Mouse (Mus musculus): Measurements from ENCODE around the gene Tbc1d10c. TPM values are rescaled to one million over a fixed set of nuclear protein-coding genes. Genes with fewer than 3 reads are reported as not detected.

The Tbc1d10c gene
- polyA plus RNA-seq, 1 experiment from 2014 or later = 1.9 TPM

DNA sequence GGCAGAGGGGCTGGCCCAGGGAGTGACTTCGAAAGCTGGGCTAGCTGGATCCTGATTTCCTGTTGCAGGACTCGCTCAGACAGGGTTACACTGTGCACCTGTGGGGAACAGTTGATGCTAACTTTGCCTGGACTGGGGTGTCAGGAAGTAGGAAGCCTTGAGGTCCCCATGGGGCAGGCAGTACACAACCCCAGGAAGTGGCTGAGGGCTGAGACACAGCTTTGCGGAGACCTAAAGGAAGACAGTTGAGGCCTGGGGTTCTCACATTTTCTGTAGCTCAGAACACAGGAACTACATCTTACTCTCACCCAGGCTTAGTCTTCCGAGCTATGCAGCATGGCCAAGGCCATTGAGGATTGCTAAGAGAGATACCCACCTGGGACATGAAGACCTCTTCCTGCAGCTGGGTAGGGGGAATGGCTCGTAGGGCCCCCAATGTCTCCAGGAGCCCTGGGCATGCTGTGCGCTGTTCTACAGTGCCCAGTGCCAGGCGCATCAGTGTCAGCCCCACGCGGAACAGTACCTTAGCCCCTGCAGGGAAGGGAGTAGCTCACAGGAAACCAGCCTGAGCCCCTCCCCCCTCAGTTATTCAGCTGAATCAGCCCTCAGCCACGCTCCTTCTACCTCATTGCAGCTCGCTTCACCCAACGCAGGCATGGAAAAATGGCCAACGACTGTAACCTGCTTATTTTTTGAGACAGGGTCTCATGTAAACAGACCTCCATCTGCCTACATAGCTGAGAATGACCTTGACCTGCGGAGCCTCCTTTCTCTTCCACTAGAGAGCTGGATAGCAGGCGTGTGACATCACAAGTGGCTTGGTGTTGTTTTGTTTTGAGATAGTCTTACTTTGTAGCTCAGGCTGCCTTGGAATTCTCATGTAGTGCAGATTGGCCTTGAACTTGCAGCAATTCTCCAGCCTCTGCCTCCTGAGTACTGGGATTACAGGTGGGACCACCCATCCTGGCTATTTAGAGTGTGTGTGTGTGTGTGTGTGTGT, 5.8 kb downstream of the Tbc1d10c start:
- H3K27me3 ChIP-seq = no peaks in the 10 kb centered on the region
- ChIA-PET POLR2A (interaction anchor here (0.6 to 1.0 kb wide), 2 partner anchors 22 to 135 kb away, joined by 3 read pairs; partner anchors contain the start of gene Rps6kb2), CTCF (interaction anchor here (1.1 kb wide), 1 partner anchor 10 kb away, joined by 3 read pairs; the partner anchor contains the start of gene Carns1)
- in situ Hi-C loops (cut with MboI; ENCODE audit: low pct_unique_long_range_greater_than_20kb) = no loop called here
- no peak for ATAC-seq
- DNase-seq (ENCODE audit: low read depth, low spot score) = no peak
- no peak for TF ChIP-seq CTCF (IDR thresholded peaks at IDR 0.05)

DNA sequence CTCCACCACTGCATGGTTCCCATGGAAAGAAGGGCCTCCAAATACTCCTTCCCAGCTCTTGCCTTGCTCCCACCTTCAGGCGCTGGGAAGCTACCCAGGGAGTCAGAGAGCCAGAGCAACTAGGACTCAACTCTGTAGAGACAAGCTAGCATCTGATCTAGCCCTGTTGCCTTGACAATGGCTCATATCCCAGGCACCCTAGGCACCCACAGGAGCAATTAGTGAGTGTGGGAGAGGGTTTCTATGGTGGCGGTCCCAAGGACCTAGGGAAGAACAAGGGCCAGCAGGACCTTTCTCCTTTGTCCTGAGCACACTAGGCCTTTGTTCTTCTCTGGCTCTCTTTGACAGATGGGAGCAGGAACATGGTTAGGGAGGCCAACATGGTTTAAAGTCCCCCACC, 7.4 kb downstream of the Tbc1d10c start:
- CTCF ChIA-PET = no interaction called here
- ATAC-seq (no peak), DNase-seq (ENCODE audit: low read depth, low spot score) (no peak)
- no peak for TF ChIP-seq CTCF (IDR thresholded peaks at IDR 0.05)
- POLR2A ChIA-PET = interaction anchor here (0.6 to 1.5 kb wide), 2 partner anchors 14 to 65 kb away, joined by 3 read pairs; no protein-coding TSS in a partner anchor
- in situ Hi-C loops (cut with MboI; ENCODE audit: low pct_unique_long_range_greater_than_20kb) = no loop called here
- no peaks in the 10 kb centered on the region for H3K27me3 ChIP-seq

DNA sequence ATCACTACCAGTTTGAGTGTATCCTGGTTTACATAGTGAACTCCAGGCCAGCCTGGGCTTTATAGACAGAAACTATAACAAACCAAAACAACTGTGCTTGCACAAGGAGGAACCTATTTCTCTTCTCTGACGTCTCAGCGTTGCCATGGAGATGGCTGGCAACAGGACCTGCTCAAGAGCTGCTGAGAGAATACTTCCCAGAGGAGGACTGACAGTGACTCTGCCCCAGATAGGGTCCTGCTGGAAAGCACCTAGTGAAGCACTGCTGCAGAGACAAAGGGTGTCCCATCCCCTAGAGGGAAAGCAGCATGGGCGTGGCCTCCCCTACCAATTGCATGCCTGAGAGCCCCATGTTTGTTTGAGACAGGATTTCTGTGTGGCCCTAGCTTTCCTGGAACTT, 9.2 kb downstream of the Tbc1d10c start:
- ChIA-PET POLR2A (interaction anchor here (1.3 to 1.6 kb wide), 2 partner anchors 10 to 20 kb away, joined by 4 to 7 read pairs; partner anchors contain the start of gene Rad9a), CTCF (interaction anchor here (1.7 to 2.4 kb wide), 2 partner anchors 10 to 12 kb away, joined by 4 to 8 read pairs; no protein-coding TSS in a partner anchor)
- H3K27me3 ChIP-seq = no peaks in the 10 kb centered on the region
- DNase-seq (ENCODE audit: low read depth, low spot score) (no peak), ATAC-seq (no peak)
- in situ Hi-C loops (cut with MboI; ENCODE audit: low pct_unique_long_range_greater_than_20kb) = no loop called here
- TF ChIP-seq CTCF (IDR thresholded peaks at IDR 0.05) = no peak

DNA sequence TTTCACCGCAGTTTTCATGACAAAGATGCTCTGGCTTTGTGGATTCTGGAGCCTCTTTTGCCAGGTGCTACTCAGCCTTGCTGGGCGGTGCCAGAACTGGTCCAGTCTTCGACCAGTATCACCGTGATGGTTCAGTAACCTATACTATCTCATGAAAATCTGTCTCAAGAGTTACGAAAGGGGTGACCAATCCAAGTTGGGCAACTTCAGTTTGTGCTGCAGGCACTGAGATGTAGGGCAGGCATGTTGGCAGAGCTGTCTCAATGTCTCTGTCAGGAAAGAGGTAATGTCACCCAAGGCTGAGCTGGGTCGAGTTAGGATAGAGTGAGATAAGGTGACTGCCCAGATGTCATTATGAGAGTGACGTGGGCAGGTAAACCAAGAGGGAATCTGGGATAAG, 10.7 kb downstream of the Tbc1d10c start:
- ChIA-PET CTCF (interaction anchor here (1.7 to 2.4 kb wide), 2 partner anchors 8 to 10 kb away, joined by 4 to 8 read pairs; no protein-coding TSS in a partner anchor), POLR2A (no interaction called here)
- DNase-seq (ENCODE audit: low read depth, low spot score) (no peak), ATAC-seq (no peak)
- in situ Hi-C loops (cut with MboI; ENCODE audit: low pct_unique_long_range_greater_than_20kb) = no loop called here
- no peaks in the 10 kb centered on the region for H3K27me3 ChIP-seq
- TF ChIP-seq CTCF (IDR thresholded peaks at IDR 0.05) = no peak

DNA sequence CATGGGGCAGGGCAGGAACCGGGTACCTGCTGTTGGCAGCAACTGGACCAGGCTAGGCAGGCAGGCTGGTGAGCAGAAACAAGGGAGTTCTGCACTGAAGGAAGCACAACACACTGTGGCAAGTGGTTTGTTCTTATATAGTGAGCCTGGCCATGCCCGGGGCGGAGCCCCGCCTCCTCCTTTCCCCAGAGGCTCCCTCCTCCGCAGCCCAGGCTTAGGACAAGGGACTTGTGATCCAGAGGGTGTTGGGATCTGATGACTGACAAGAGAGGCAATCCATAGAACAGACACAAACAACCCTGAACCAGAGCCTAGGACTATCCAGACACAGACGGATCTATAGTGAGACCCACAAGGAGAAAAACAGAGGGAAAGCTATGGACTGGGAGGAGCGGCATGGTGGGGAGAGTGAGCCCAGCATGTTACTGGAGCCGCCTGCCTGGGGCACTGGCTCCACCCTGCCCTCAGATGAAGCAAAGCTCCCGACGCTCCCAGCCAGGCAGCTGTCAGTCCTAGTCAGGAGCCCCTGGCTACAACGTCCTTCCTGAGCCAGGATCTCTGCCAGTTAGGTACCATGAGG, 15.6 kb downstream of the Tbc1d10c start, which contains the start of gene Carns1:
Gene Carns1, minus strand, starts transcription at position 112 of the 580 bp plus-strand sequence.
- POLR2A ChIA-PET = interaction anchor here (1.4 kb wide), 1 partner anchor 10 kb away, joined by 3 read pairs; no protein-coding TSS in a partner anchor
- TF ChIP-seq CTCF (IDR thresholded peaks at IDR 0.05) = no peak
- ATAC-seq (no peak), DNase-seq (ENCODE audit: low read depth, low spot score) (no peak)
- no peaks in the 10 kb centered on the region for H3K27me3 ChIP-seq
- CTCF ChIA-PET = interaction anchor here (1.3 to 1.4 kb wide), 2 partner anchors 10 to 17 kb away, joined by 3 read pairs; no protein-coding TSS in a partner anchor
- in situ Hi-C loops (cut with MboI; ENCODE audit: low pct_unique_long_range_greater_than_20kb) = no loop called here

DNA sequence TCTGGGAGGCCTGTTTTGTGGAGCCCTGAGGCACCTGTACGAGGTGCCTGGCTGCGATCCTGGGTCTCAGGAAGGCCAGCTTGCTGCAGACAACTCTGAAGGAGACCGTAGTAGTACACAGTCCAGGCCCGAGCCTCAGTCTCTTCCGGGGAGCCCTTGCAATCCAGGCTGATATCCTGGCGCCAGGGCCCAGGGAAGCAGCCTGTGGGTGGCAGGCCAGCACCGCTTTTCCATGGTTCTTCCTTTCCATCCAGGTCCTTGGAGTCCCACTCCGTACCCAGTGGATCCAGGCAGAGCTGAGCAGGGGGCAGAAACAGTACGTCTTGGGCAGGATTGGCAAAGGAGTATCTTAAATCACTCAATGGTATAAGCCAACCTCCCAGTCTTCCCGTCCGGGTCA, 18.2 kb downstream of the Tbc1d10c start:
- DNase-seq (ENCODE audit: low read depth, low spot score) (no peak), ATAC-seq (no peak)
- CTCF ChIA-PET = interaction anchor here (2.0 to 2.2 kb wide), 2 partner anchors 9 to 19 kb away, joined by 6 to 8 read pairs; partner anchors contain the start of genes Ppp1ca and Tbc1d10c
- TF ChIP-seq CTCF (IDR thresholded peaks at IDR 0.05) = no peak
- POLR2A ChIA-PET = interaction anchor here (0.7 kb wide), 1 partner anchor 135 kb away, joined by 4 read pairs; no protein-coding TSS in a partner anchor
- H3K27me3 ChIP-seq = no peaks in the 10 kb centered on the region
- in situ Hi-C loops (cut with MboI; ENCODE audit: low pct_unique_long_range_greater_than_20kb) = no loop called here

DNA sequence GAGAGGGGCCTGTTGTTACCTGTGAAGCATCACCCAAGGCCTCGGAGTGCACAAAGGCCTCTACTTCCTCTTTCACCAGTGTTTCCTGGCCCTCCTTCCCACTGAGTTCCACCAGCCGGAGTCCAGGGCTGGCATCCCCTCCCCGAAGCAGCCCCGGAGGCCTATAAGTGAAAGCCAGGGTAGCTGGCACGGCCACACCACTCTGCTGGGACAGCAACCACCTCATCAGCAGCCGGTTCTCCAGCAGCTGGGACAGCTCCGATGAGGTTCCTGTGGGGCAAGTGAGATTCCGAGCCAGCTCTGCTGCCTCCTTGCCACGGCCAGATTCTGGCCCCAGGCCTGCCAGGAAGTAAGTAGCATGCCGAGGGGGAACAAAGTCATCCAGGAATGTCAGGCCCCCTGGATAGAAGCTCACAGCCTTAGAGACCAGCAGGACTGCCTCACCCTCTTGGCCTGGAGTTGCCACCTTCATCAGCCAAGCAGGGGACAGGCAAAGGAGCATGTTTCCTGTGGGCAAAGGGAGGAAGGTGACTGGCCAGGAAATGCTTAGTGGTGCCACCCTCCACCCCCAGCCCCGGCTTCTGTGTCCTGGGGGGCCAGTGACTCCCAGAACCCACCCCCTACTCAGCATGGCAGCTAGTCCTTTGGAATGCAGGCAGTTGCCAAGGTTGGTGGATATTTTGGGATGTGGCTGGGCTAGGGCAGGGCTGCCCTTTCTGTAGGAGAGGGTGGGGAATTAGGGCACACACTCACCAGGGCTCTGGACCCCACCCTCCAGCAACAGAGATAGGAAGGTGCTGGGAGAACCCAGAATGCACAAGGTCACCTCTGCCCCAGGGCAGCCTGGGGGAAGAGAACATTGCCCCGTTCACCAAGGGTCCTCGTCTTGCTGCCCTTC, 19.4 kb downstream of the Tbc1d10c start:
- ATAC-seq (peak; percentile 16), DNase-seq (ENCODE audit: low read depth, low spot score) (peak; percentile 58)

DNA sequence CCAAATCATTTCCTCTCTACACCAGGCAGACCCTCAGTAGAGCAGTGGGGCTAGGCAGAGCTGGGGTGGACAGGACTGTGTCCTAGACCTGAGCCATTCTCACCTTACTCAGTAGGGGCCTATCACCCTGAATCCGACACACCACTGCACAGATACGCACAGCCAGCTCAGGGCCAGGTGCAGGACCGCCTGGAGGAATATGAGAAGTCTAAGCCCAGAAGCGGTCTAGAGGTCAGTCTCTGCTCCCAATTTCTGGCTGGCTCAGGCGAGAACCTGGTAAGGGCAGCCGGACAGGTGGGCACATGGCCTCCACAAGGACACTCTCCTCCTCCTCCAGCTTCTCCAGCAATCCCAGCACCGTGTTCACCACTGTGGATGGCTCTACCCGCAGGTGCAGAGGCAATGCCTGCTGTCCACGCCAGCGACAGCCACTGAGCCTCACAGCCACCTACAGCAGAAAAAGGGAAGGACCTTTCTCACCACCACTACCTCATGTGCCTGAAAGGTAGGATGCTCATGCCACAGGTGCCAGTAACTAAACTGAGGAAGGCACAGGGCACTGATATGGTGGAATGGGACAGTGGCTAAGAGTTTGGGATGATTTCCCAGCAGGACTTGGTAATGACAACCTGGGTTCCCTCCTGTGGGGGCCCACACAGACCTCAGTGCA, 20.2 kb downstream of the Tbc1d10c start:
- DNase-seq (ENCODE audit: low read depth, low spot score) (no peak), ATAC-seq (no peak)
- CTCF ChIA-PET = interaction anchor here (1.0 to 2.2 kb wide), 7 partner anchors 11 to 60 kb away, joined by 3 to 9 read pairs (median 6); partner anchors contain the start of gene Rad9a
- in situ Hi-C loops (cut with MboI; ENCODE audit: low pct_unique_long_range_greater_than_20kb) = no loop called here
- TF ChIP-seq CTCF (IDR thresholded peaks at IDR 0.05) = no peak
- no peaks in the 10 kb centered on the region for H3K27me3 ChIP-seq
- POLR2A ChIA-PET = interaction anchor here (0.8 to 3.3 kb wide), 16 partner anchors 11 to 59 kb away, joined by 3 to 22 read pairs (median 4); partner anchors contain the start of genes AC109138.7, Clcf1, Ppp1ca and Rad9a

More for the DNA sequence above, 19.4 kb downstream of the Tbc1d10c start:
- in situ Hi-C loops (cut with MboI; ENCODE audit: low pct_unique_long_range_greater_than_20kb) = no loop called here
- CTCF ChIA-PET = interaction anchor here (1.2 to 2.2 kb wide), 4 partner anchors 10 to 57 kb away, joined by 4 to 8 read pairs (median 6); partner anchors contain the start of genes Ppp1ca, Rad9a and Tbc1d10c
- H3K27me3 ChIP-seq = no peaks in the 10 kb centered on the region
- no peak for TF ChIP-seq CTCF (IDR thresholded peaks at IDR 0.05)
- POLR2A ChIA-PET = interaction anchor here (0.8 to 3.3 kb wide), 8 partner anchors 11 to 46 kb away, joined by 3 to 22 read pairs (median 4); partner anchors contain the start of genes AC109138.7, Clcf1, Ppp1ca and Rad9a
